Mouse (Mus musculus) intestine, embryonic 16.5 days (tissue): Measurements from ENCODE around the gene Dtnbp1. TPM values are rescaled to one million over a fixed set of nuclear protein-coding genes. Genes with fewer than 3 reads are reported as not detected.

Experiments used
- polyA plus RNA-seq: library from polyadenylated mRNA; unstranded; fragments of >200 nt; fragmentation: Nextera tagmentation; extraction: Ambion mirVana; gene quantifications from 2 replicates; pipeline ENCODE4 v1.2.1, GENCODE M21; 2015

Gene Dtnbp1
- polyA plus RNA-seq, 1 experiment from 2014 or later = 64.9 TPM

Other genes with a start within 250 kb of the Dtnbp1 start
- gene Gm9817, start 76.5 kb upstream of the Dtnbp1 start, polyA plus RNA-seq = not detected in 2 replicates